In genomic region chr17:68071472-68071871, GRCm38 (mm10) we compare ENCODE assay signal across 18 mouse cellular contexts.
DNase-seq lines count a peak whose midpoint lies in the region; ATAC-seq lines count a peak whose summit lies in the region.
"Had no signal": no experiment of that assay in that cellular context is flagged by ENCODE, and none has a peak within 500 bp of the region (broad histone marks: within the 10 kb centered on the region; RNA-seq: fewer than 3 reads in every experiment).

No protein-coding gene starts in this region.

- no peak overlapping the region for H3K4me3 ChIP-seq in forebrain, embryonic 10.5 days
- H3K4me3 ChIP-seq in forebrain, embryonic 16.5 days (replicated peaks; ENCODE audit: low read length), result no peak overlapping the region
- H3K4me3 ChIP-seq in lung, embryonic 16.5 days (ENCODE audit: low read length), result no peak overlapping the region
- H3K4me3 ChIP-seq in embryonic facial prominence, embryonic 13.5 days, result no peak overlapping the region
- H3K4me3 ChIP-seq: hindbrain, embryonic 13.5 days; left cerebral cortex, adult 2 months; megakaryocyte, embryonic 14.5 days had no signal

- H3K36me3 ChIP-seq in forebrain, embryonic 10.5 days (replicated peaks), result no peaks in the 10 kb centered on the region
- no peaks in the 10 kb centered on the region for H3K36me3 ChIP-seq in forebrain, embryonic 16.5 days (ENCODE audit: control insufficient read depth, insufficient read depth)
- H3K36me3 ChIP-seq in lung, embryonic 16.5 days (ENCODE audit: control insufficient read depth, insufficient read depth, low read length), result no peaks in the 10 kb centered on the region
- H3K36me3 ChIP-seq in embryonic facial prominence, embryonic 13.5 days, result no peaks in the 10 kb centered on the region
- H3K36me3 ChIP-seq: hindbrain, embryonic 13.5 days had no signal

- WGBS in forebrain, embryonic 10.5 days, result 26% methylated on average over 4 of the region's 4 CpGs
- WGBS in forebrain, embryonic 16.5 days, result 17% methylated on average over 4 of the region's 4 CpGs
- WGBS in lung, embryonic 16.5 days, result 25% methylated on average over 4 of the region's 4 CpGs
- 16% methylated on average over 4 of the region's 4 CpGs for WGBS in embryonic facial prominence, embryonic 13.5 days

- H3K9me3 ChIP-seq in forebrain, embryonic 10.5 days, result no peaks in the 10 kb centered on the region
- H3K9me3 ChIP-seq in forebrain, embryonic 16.5 days (ENCODE audit: control insufficient read depth, low read length), result no peaks in the 10 kb centered on the region
- H3K9me3 ChIP-seq in lung, embryonic 16.5 days (ENCODE audit: control insufficient read depth, low read length), result no peaks in the 10 kb centered on the region
- H3K9me3 ChIP-seq in embryonic facial prominence, embryonic 13.5 days, result no peaks in the 10 kb centered on the region
- H3K9me3 ChIP-seq: hindbrain, embryonic 13.5 days had no signal

- DNase-seq in forebrain, embryonic 10.5 days (ENCODE audit: extremely low spot score, low spot score), result peak; percentile 24
- DNase-seq in lung, adult 18-20 months, result no peak
- DNase-seq in mesoderm, embryonic 11.5 days (ENCODE audit: low read depth, low spot score), result peak; percentile 69
- no peak for DNase-seq in adrenal gland, adult 2 months
- no peak for DNase-seq in heart, postnatal 14 days
- DNase-seq: adrenal gland, postnatal 10 days; cerebellum, postnatal 25 days; gastrocnemius, postnatal 14 days; kidney, postnatal 25 days; thymus, adult 2 months had no signal

- H3K4me2 ChIP-seq in forebrain, embryonic 16.5 days (ENCODE audit: low read length), result no peak overlapping the region
- H3K4me2 ChIP-seq in lung, embryonic 16.5 days (ENCODE audit: low read depth, low read length), result no peak overlapping the region
- H3K4me2 ChIP-seq in embryonic facial prominence, embryonic 13.5 days, result no peak overlapping the region
- H3K4me2 ChIP-seq: heart, embryonic 11.5 days; hindbrain, embryonic 13.5 days had no signal

- intact Hi-C loops in heart, postnatal 14 days (cut with DNase I), result no loop called here

- no peaks in the 10 kb centered on the region for H3K27me3 ChIP-seq in forebrain, embryonic 10.5 days (ENCODE audit: poor library complexity, severe bottlenecking)
- H3K27me3 ChIP-seq in forebrain, embryonic 16.5 days (replicated peaks; ENCODE audit: control insufficient read depth, insufficient read depth, low read length), result no peaks in the 10 kb centered on the region
- H3K27me3 ChIP-seq in lung, embryonic 16.5 days (ENCODE audit: control insufficient read depth, insufficient read depth, low read depth, low read length), result no peaks in the 10 kb centered on the region
- H3K27me3 ChIP-seq in embryonic facial prominence, embryonic 13.5 days, result no peaks in the 10 kb centered on the region
- H3K27me3 ChIP-seq: hindbrain, embryonic 13.5 days; megakaryocyte, embryonic 14.5 days had no signal

- ATAC-seq in forebrain, embryonic 16.5 days, result no peak
- ATAC-seq in lung, embryonic 16.5 days (ENCODE audit: low read depth), result peak; percentile 90
- ATAC-seq in embryonic facial prominence, embryonic 13.5 days (ENCODE audit: insufficient number of reproducible peaks, insufficient read depth, low FRiP score, low TSS enrichment, low read depth), result no peak

- no peak overlapping the region for H3K9ac ChIP-seq in forebrain, embryonic 16.5 days (replicated peaks; ENCODE audit: low read depth, low read length)
- no peak overlapping the region for H3K9ac ChIP-seq in lung, embryonic 16.5 days (ENCODE audit: low read length)
- H3K9ac ChIP-seq in embryonic facial prominence, embryonic 13.5 days, result no peak overlapping the region
- H3K9ac ChIP-seq: hindbrain, embryonic 13.5 days; liver, embryonic 14.5 days had no signal

- H3K4me1 ChIP-seq in forebrain, embryonic 10.5 days, result peaks cover 16% of the 10 kb centered on the region
- no peaks in the 10 kb centered on the region for H3K4me1 ChIP-seq in forebrain, embryonic 16.5 days (replicated peaks; ENCODE audit: control insufficient read depth, insufficient read depth, low read length)
- peaks cover 28% of the 10 kb centered on the region for H3K4me1 ChIP-seq in lung, embryonic 16.5 days (replicated peaks; ENCODE audit: control insufficient read depth, insufficient read depth, low read length)
- H3K4me1 ChIP-seq in embryonic facial prominence, embryonic 13.5 days, result peaks cover 39% of the 10 kb centered on the region
- H3K4me1 ChIP-seq: megakaryocyte, embryonic 14.5 days had no signal

- no peak overlapping the region for H3K27ac ChIP-seq in forebrain, embryonic 10.5 days
- no peak overlapping the region for H3K27ac ChIP-seq in forebrain, embryonic 16.5 days (ENCODE audit: low read length)
- peak overlapping the region; percentile 59; the same call in 1 of the 2 replicates for H3K27ac ChIP-seq in lung, embryonic 16.5 days (ENCODE audit: low read length)
- H3K27ac ChIP-seq in embryonic facial prominence, embryonic 13.5 days, result peak overlapping the region; percentile 84
- H3K27ac ChIP-seq: hindbrain, embryonic 13.5 days; left cerebral cortex, adult 2 months; liver, embryonic 14.5 days had no signal

Comparison
In these comparisons a context has a peak if more than half of its experiments do, and no peak if none do; other contexts are left out.
1. DNase-seq: peak in forebrain, embryonic 10.5 days (single experiment) and mesoderm, embryonic 11.5 days (single experiment); none in lung, adult 18-20 months (0 of 2), adrenal gland, adult 2 months (single experiment) and heart, postnatal 14 days (0 of 2).
2. H3K27ac ChIP-seq: peak in lung, embryonic 16.5 days (single experiment) and embryonic facial prominence, embryonic 13.5 days (single experiment); none in forebrain, embryonic 10.5 days (single experiment) and forebrain, embryonic 16.5 days (single experiment).